Mouse (Mus musculus) hindbrain, embryonic 13.5 days (tissue): Measurements from ENCODE around the gene Tfap2e. TPM values are rescaled to one million over a fixed set of nuclear protein-coding genes. Genes with fewer than 3 reads are reported as not detected.

Source experiments
- ATAC-seq: fragments of 200-750 bp; cut with Nextera tagmentation; 2 replicates; pipeline ENCODE4 v1.8.0; 2017; ENCODE audit warnings: moderate TSS enrichment; ENCODE audit not compliant: low FRiP score
- H3K27ac ChIP-seq: fragments of 300-500 bp; sonication (generic); 2 replicates; pipeline ENCODE4 v1.5.1; 2015; ENCODE audit warnings: inconsistent platforms, mild to moderate bottlenecking, moderate library complexity
- H3K27me3 ChIP-seq: fragments of 300-500 bp; sonication (generic); 2 replicates; pipeline ENCODE4 v1.6.1; 2015; ENCODE audit warnings: mild to moderate bottlenecking, inconsistent platforms
- H3K36me3 ChIP-seq: fragments of 300-500 bp; sonication (generic); 2 replicates; pipeline ENCODE4 v1.6.1; 2015; ENCODE audit warnings: mild to moderate bottlenecking, inconsistent platforms
- H3K4me1 ChIP-seq: fragments of 300-500 bp; sonication (generic); replicated peaks from 2 replicates; pipeline ENCODE4 v1.6.1; 2015; ENCODE audit warnings: inconsistent platforms
- H3K4me2 ChIP-seq: fragments of 300-500 bp; sonication (generic); 2 replicates; pipeline ENCODE4 v1.6.1; 2015; ENCODE audit warnings: inconsistent platforms, mild to moderate bottlenecking, moderate library complexity
- H3K4me3 ChIP-seq: fragments of 300-500 bp; sonication (generic); 2 replicates; pipeline ENCODE4 v1.5.1; 2015; ENCODE audit warnings: mild to moderate bottlenecking, inconsistent platforms
- H3K9ac ChIP-seq: fragments of 300-500 bp; sonication (generic); 2 replicates; pipeline ENCODE4 v1.6.1; 2015; ENCODE audit warnings: mild to moderate bottlenecking, inconsistent platforms
- H3K9me3 ChIP-seq: fragments of 300-500 bp; sonication (generic); 2 replicates; pipeline ENCODE4 v1.6.1; 2016; ENCODE audit warnings: inconsistent platforms
- WGBS: fragments of 180-500 bp; shearing (Covaris S2); methylation state at CpG from one replicate; pipeline ENCODE4 v1.1.7; 2015; 5-methylcytosine and 5-hydroxymethylcytosine counted together
- polyA plus RNA-seq: library from polyadenylated mRNA; unstranded; fragments of >200 nt; fragmentation: Nextera tagmentation; extraction: Ambion mirVana; gene quantifications from 2 replicates; pipeline ENCODE4 v1.2.1, GENCODE M21; 2015

The Tfap2e gene
- polyA plus RNA-seq, result 0.38 and 0.54 TPM in 2 replicates

GRCm38 (mm10) chr4:126736001-126736414, at the start of gene Tfap2e:
Tfap2e (minus strand) TSS chr4:126736240.
- Histone ChIP-seq H3K4me3 (peak within 1 kb of the TSS; percentile 31), H3K4me2 (peak within 1 kb of the TSS; percentile 47), H3K27me3 (peaks cover 96% of the 10 kb centered on the region), H3K36me3 (no peaks in the 10 kb centered on the region), H3K9ac (0 out of 2 replicates have a peak within 1 kb of the TSS, but pooled peaks have one; percentile 49), H3K27ac (no peak within 1 kb of the TSS), H3K9me3 (no peaks in the 10 kb centered on the region), H3K4me1 (peaks cover 31% of the 10 kb centered on the region)
- ATAC-seq, result peak; percentile 43; the same call in 1 of the 2 replicates
- 2% methylated on average over 32 of the region's 32 CpGs for WGBS

- Histone ChIP-seq H3K9ac (no peak overlapping the region), H3K4me3 (no peak overlapping the region), H3K4me2 (no peak overlapping the region), H3K36me3 (peaks cover 3% of the 10 kb centered on the region; the same call in 1 of the 2 replicates), H3K4me1 (peaks cover 35% of the 10 kb centered on the region), H3K9me3 (no peaks in the 10 kb centered on the region), H3K27me3 (no peaks in the 10 kb centered on the region), H3K27ac (no peak overlapping the region)
- 88% methylated on average over 8 of the region's 8 CpGs for WGBS
- no peak for ATAC-seq
Measured at GRCm38 (mm10) chr4:126782996-126783395, 47.0 kb upstream of the Tfap2e start.

DNA sequence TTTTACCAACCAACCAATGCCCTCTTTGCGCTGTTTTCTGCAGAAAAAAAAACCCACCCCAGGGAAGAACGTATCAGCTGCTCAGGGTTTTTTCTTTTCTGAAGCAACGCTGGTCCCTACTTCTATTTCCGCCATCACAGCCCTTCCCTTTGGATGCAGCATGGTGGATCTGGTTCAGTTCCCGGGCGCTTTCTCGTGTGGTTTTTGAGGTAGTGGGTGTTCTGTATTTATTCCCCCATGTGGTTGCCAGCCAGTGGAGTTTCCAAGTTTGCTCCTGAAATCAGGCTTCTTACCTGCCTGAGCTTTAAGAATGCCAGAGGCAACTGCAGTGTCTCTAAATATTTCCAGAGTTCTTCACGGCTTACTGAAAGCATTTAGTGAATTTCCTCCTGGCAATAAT, 46.5 kb upstream of the Tfap2e start:
- H3K36me3 ChIP-seq, result no peaks in the 10 kb centered on the region
- no peak overlapping the region for H3K4me2 ChIP-seq
- 91% methylated on average over 8 of the region's 8 CpGs for WGBS
- no peak overlapping the region for H3K27ac ChIP-seq
- no peaks in the 10 kb centered on the region for H3K27me3 ChIP-seq
- no peak overlapping the region for H3K9ac ChIP-seq
- ATAC-seq, result no peak
- H3K4me1 ChIP-seq, result peaks cover 37% of the 10 kb centered on the region
- no peak overlapping the region for H3K4me3 ChIP-seq
- H3K9me3 ChIP-seq, result no peaks in the 10 kb centered on the region

GRCm38 (mm10) chr4:126781871-126782270, 45.8 kb upstream of the Tfap2e start:
- ATAC-seq, result no peak
- Histone ChIP-seq H3K27me3 (no peaks in the 10 kb centered on the region), H3K4me3 (no peak overlapping the region), H3K4me2 (no peak overlapping the region), H3K9me3 (no peaks in the 10 kb centered on the region), H3K4me1 (peaks cover 43% of the 10 kb centered on the region), H3K27ac (no peak overlapping the region), H3K9ac (no peak overlapping the region; the same call in 1 of the 2 replicates), H3K36me3 (no peaks in the 10 kb centered on the region)
- WGBS, result 67% methylated on average over 3 of the region's 3 CpGs

GRCm38 (mm10) chr4:126779826-126780775, 44.1 kb upstream of the Tfap2e start:
- Histone ChIP-seq H3K36me3 (no peaks in the 10 kb centered on the region), H3K4me3 (no peak overlapping the region), H3K4me2 (peak overlapping the region; percentile 37), H3K9ac (peak overlapping the region; percentile 43), H3K27me3 (no peaks in the 10 kb centered on the region), H3K27ac (peak overlapping the region; percentile 83), H3K9me3 (no peaks in the 10 kb centered on the region), H3K4me1 (peaks cover 43% of the 10 kb centered on the region)
- no peak for ATAC-seq
- WGBS, result 21% methylated on average over 12 of the region's 12 CpGs

DNA sequence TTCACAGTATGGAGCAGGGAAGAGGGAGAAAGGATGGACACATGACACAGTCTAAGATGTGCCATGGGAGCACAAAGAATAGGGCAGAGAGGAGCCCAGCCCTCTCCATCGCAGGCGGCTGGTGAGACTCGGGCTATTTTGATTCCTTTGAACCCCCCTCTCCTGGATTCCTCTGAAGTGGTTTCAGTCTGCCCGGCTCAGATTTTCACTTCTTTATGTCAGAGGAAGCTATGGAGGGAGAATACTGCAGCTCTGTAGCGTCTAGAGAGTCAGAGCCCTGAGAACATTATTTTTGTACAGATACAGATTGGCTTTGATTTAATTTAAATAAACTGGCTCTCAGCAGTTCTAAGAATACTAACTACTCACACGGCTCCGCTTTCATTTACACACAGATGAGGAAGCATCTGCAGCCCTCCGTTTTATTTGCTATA, 43.1 kb upstream of the Tfap2e start:
- Histone ChIP-seq H3K4me1 (peaks cover 43% of the 10 kb centered on the region), H3K4me3 (no peak overlapping the region), H3K4me2 (peak overlapping the region; percentile 37), H3K9me3 (no peaks in the 10 kb centered on the region), H3K36me3 (no peaks in the 10 kb centered on the region), H3K27ac (peak overlapping the region; percentile 83), H3K9ac (peak overlapping the region; percentile 19), H3K27me3 (no peaks in the 10 kb centered on the region)
- peak; percentile 61 for ATAC-seq
- WGBS, result 20% methylated on average over 8 of the region's 8 CpGs

GRCm38 (mm10) chr4:126775182-126775581, 39.1 kb upstream of the Tfap2e start:
- Histone ChIP-seq H3K9me3 (no peaks in the 10 kb centered on the region), H3K4me3 (no peak overlapping the region), H3K4me2 (no peak overlapping the region), H3K36me3 (peaks cover 8% of the 10 kb centered on the region; the same call in 1 of the 2 replicates), H3K9ac (no peak overlapping the region), H3K4me1 (peaks cover 24% of the 10 kb centered on the region), H3K27me3 (no peaks in the 10 kb centered on the region), H3K27ac (no peak overlapping the region)
- ATAC-seq, result no peak
- 92% methylated on average over 1 of the region's 1 CpGs for WGBS

GRCm38 (mm10) chr4:126773871-126774270, 37.8 kb upstream of the Tfap2e start:
- no peak overlapping the region for H3K9ac ChIP-seq
- peaks cover 12% of the 10 kb centered on the region for H3K4me1 ChIP-seq
- no peaks in the 10 kb centered on the region for H3K27me3 ChIP-seq
- no peak overlapping the region for H3K4me3 ChIP-seq
- WGBS, result 93% methylated on average over 6 of the region's 6 CpGs
- no peak for ATAC-seq
- peaks cover 14% of the 10 kb centered on the region; the same call in 1 of the 2 replicates for H3K36me3 ChIP-seq
- H3K4me2 ChIP-seq, result no peak overlapping the region
- no peaks in the 10 kb centered on the region for H3K9me3 ChIP-seq
- no peak overlapping the region for H3K27ac ChIP-seq

DNA sequence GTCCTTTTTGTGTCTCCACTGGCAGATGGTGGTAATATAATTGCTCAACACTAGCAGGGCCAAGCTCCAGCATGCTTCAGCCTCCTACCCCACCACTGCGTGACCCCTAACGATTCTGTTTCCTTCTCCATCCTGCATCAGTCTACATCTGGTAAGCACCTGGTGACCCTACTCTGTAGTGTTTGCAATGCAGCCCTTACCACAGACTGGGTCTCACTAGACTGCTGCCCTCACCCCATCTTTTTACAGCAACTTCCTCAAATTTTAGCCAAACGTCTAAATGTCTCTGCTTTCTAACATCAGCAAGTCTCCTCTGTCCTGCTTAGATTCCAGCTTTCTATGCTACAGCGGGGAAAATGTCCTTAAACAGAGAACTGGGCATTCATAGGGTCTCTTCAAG, 34.8 kb upstream of the Tfap2e start:
- WGBS, result 89% methylated on average over 4 of the region's 4 CpGs
- Histone ChIP-seq H3K4me3 (no peak overlapping the region), H3K9me3 (no peaks in the 10 kb centered on the region), H3K27ac (no peak overlapping the region), H3K27me3 (no peaks in the 10 kb centered on the region), H3K4me1 (no peaks in the 10 kb centered on the region), H3K36me3 (peaks cover 22% of the 10 kb centered on the region), H3K9ac (no peak overlapping the region), H3K4me2 (no peak overlapping the region)
- no peak for ATAC-seq

- H3K9ac ChIP-seq, result no peak overlapping the region
- WGBS, result 95% methylated on average over 9 of the region's 9 CpGs
- no peaks in the 10 kb centered on the region for H3K27me3 ChIP-seq
- H3K4me1 ChIP-seq, result no peaks in the 10 kb centered on the region
- no peaks in the 10 kb centered on the region for H3K9me3 ChIP-seq
- ATAC-seq, result no peak
- no peak overlapping the region for H3K4me2 ChIP-seq
- no peak overlapping the region for H3K27ac ChIP-seq
- no peak overlapping the region for H3K4me3 ChIP-seq
- peaks cover 22% of the 10 kb centered on the region for H3K36me3 ChIP-seq
Measured at GRCm38 (mm10) chr4:126769800-126770563, 33.9 kb upstream of the Tfap2e start.

- peaks cover 44% of the 10 kb centered on the region for H3K36me3 ChIP-seq
- H3K27ac ChIP-seq, result no peak overlapping the region
- no peaks in the 10 kb centered on the region for H3K9me3 ChIP-seq
- no peak overlapping the region for H3K4me2 ChIP-seq
- WGBS, result 90% methylated on average over 2 of the region's 2 CpGs
- no peaks in the 10 kb centered on the region for H3K4me1 ChIP-seq
- H3K9ac ChIP-seq, result no peak overlapping the region
- H3K27me3 ChIP-seq, result no peaks in the 10 kb centered on the region
- no peak overlapping the region for H3K4me3 ChIP-seq
- no peak for ATAC-seq
Measured at GRCm38 (mm10) chr4:126763483-126763882, 27.4 kb upstream of the Tfap2e start.
